Mouse (Mus musculus) hindbrain, embryonic 14.5 days (tissue): ENCODE measurements around the gene H1foo. TPM values are rescaled to one million over a fixed set of nuclear protein-coding genes. Genes with fewer than 3 reads are reported as not detected.

Experiments used
- ATAC-seq: fragments of 200-750 bp; cut with Nextera tagmentation; 2 replicates; pipeline ENCODE4 v1.8.0; 2017; ENCODE audit warnings: moderate number of reproducible peaks, mild to moderate bottlenecking, moderate TSS enrichment, moderate library complexity; ENCODE audit not compliant: low FRiP score
- DNase-seq: peaks from one replicate; pipeline ENCODE4 v3.0.0-alpha.2; 2015; ENCODE audit warnings: low spot score
- H3K27ac ChIP-seq: fragments of 300-500 bp; sonication (generic); 2 replicates; pipeline ENCODE4 v1.5.1; 2014; ENCODE audit warnings: mild to moderate bottlenecking, moderate library complexity
- H3K27me3 ChIP-seq: fragments of 300-500 bp; sonication (generic); 2 replicates; pipeline ENCODE4 v1.6.1; 2014; ENCODE audit warnings: mild to moderate bottlenecking, low read length, mixed read lengths; ENCODE audit not compliant: control insufficient read depth, insufficient read depth
- H3K36me3 ChIP-seq: fragments of 300-500 bp; sonication (generic); replicated peaks from 2 replicates; pipeline ENCODE4 v1.6.1; 2014; ENCODE audit not compliant: control insufficient read depth, insufficient read depth
- H3K4me1 ChIP-seq: fragments of 300-500 bp; sonication (generic); replicated peaks from 2 replicates; pipeline ENCODE4 v1.6.1; 2014; ENCODE audit warnings: antibody characterized with exemption, low read length, mixed read lengths; ENCODE audit not compliant: control insufficient read depth, insufficient read depth
- H3K4me2 ChIP-seq: fragments of 300-500 bp; sonication (generic); replicated peaks from 2 replicates; pipeline ENCODE4 v1.6.1; 2014; ENCODE audit warnings: mild to moderate bottlenecking, moderate library complexity
- H3K4me3 ChIP-seq: fragments of 300-500 bp; sonication (generic); replicated peaks from 2 replicates; pipeline ENCODE4 v1.5.1; 2014; ENCODE audit warnings: mild to moderate bottlenecking, low read length
- H3K9ac ChIP-seq: fragments of 300-500 bp; sonication (generic); 2 replicates; pipeline ENCODE4 v1.6.1; 2014
- H3K9me3 ChIP-seq: fragments of 300-500 bp; sonication (generic); 2 replicates; pipeline ENCODE4 v1.6.1; 2016; ENCODE audit warnings: low read length; ENCODE audit not compliant: control insufficient read depth
- WGBS: fragments of 180-500 bp; shearing (Covaris S2); extraction: QIAGEN DNeasy Blood & Tissue Kit; methylation state at CpG from one replicate; pipeline ENCODE4 v1.1.7; 2014; 5-methylcytosine and 5-hydroxymethylcytosine counted together
- polyA plus RNA-seq: library from polyadenylated mRNA; unstranded; fragments of >200 nt; fragmentation: Nextera tagmentation; extraction: Ambion mirVana; gene quantifications from 2 replicates; pipeline ENCODE4 v1.2.1, GENCODE M21; 2014

Gene H1foo
- polyA plus RNA-seq, 1 experiment from 2014 or later = not detected

- 79% methylated on average over 9 of the region's 9 CpGs for WGBS
- Histone ChIP-seq H3K27me3 (no peaks in the 10 kb centered on the region), H3K4me1 (no peaks in the 10 kb centered on the region), H3K4me3 (no peak overlapping the region), H3K4me2 (no peak overlapping the region), H3K27ac (no peak overlapping the region), H3K36me3 (no peaks in the 10 kb centered on the region), H3K9me3 (no peaks in the 10 kb centered on the region), H3K9ac (no peak overlapping the region)
- ATAC-seq = no peak
- no peak for DNase-seq
Measured at GRCm38 (mm10) chr6:115963656-115964055, 18.9 kb downstream of the H1foo start.

GRCm38 (mm10) chr6:115966227-115966966 lies 21.7 kb downstream of the H1foo start:
- DNase-seq = no peak
- no peak overlapping the region for H3K4me3 ChIP-seq
- H3K27ac ChIP-seq = no peak overlapping the region
- no peaks in the 10 kb centered on the region for H3K27me3 ChIP-seq
- H3K36me3 ChIP-seq = no peaks in the 10 kb centered on the region
- H3K4me1 ChIP-seq = peaks cover 3% of the 10 kb centered on the region
- H3K4me2 ChIP-seq = no peak overlapping the region
- no peaks in the 10 kb centered on the region for H3K9me3 ChIP-seq
- no peak overlapping the region for H3K9ac ChIP-seq
- ATAC-seq = no peak
- 93% methylated on average over 19 of the region's 19 CpGs for WGBS

DNA sequence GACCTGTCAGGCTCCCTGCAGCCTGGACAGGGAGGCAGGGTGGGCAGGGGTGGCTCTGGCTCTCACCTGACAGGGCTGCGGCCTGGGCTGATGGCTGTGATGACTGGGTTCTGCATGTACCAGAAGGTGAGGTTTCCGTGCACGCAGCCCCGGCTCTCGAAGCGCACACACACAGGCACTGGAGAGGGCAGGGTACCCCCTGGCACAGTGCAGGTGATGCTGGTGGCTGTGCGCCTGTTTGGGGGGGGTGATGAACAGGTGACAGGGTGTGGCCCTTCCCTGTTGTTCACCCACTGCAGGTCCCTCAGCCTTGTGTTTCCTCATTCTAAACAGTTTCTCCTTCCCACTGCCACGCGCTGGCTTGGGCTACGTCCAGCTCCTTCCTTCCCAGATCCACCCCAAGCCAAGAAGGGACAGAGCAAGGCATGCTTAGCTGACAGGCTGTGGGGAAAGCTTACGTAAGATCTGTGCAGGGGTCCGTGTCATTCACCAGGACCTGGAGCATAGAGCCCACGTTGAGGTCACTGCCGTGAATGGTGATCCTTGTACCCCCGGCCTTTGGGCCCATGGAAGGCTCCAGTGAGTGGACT lies 22.6 kb downstream of the H1foo start:
- no peaks in the 10 kb centered on the region for H3K27me3 ChIP-seq
- peaks cover 12% of the 10 kb centered on the region for H3K4me1 ChIP-seq
- no peak overlapping the region for H3K9ac ChIP-seq
- ATAC-seq = no peak
- 92% methylated on average over 15 of the region's 15 CpGs for WGBS
- no peak overlapping the region for H3K27ac ChIP-seq
- no peak for DNase-seq
- H3K9me3 ChIP-seq = no peaks in the 10 kb centered on the region
- no peaks in the 10 kb centered on the region for H3K36me3 ChIP-seq
- H3K4me3 ChIP-seq = no peak overlapping the region
- H3K4me2 ChIP-seq = no peak overlapping the region

DNA sequence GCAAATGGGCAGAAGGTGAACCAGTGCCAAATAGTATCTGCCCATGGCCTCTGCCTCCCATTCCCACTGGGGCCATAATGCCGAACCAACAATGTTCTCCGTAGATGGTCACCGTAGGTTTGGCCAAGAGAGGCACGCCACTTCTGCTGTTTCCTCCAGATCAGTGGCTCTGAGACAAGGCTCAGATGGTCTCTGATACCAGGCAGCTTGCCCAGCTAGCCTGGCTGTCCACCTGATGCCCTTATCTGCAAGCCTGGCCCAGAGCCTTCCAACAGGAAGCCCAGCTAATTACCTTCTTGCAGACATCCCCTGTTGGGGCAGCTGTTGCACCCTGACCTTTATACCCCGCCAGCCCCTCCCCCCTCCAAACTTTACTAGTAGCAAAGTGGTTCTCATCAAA lies 23.3 kb downstream of the H1foo start:
- H3K27me3 ChIP-seq = no peaks in the 10 kb centered on the region
- no peaks in the 10 kb centered on the region for H3K36me3 ChIP-seq
- WGBS = 71% methylated on average over 5 of the region's 5 CpGs
- H3K9me3 ChIP-seq = no peaks in the 10 kb centered on the region
- ATAC-seq (no peak), DNase-seq (no peak)
- no peak overlapping the region for H3K4me3 ChIP-seq
- H3K27ac ChIP-seq = no peak overlapping the region
- H3K9ac ChIP-seq = no peak overlapping the region
- H3K4me1 ChIP-seq = peaks cover 12% of the 10 kb centered on the region
- no peak overlapping the region for H3K4me2 ChIP-seq

GRCm38 (mm10) chr6:115968700-115969099 lies 24.0 kb downstream of the H1foo start:
- DNase-seq (no peak), ATAC-seq (no peak)
- no peak overlapping the region for H3K4me3 ChIP-seq
- no peak overlapping the region for H3K9ac ChIP-seq
- no peaks in the 10 kb centered on the region for H3K27me3 ChIP-seq
- H3K9me3 ChIP-seq = no peaks in the 10 kb centered on the region
- peaks cover 12% of the 10 kb centered on the region for H3K4me1 ChIP-seq
- H3K4me2 ChIP-seq = no peak overlapping the region
- 66% methylated on average over 6 of the region's 6 CpGs for WGBS
- no peaks in the 10 kb centered on the region for H3K36me3 ChIP-seq
- no peak overlapping the region for H3K27ac ChIP-seq

GRCm38 (mm10) chr6:115969103-115969502 lies 24.4 kb downstream of the H1foo start:
- no peak overlapping the region for H3K4me3 ChIP-seq
- no peak for ATAC-seq
- no peak overlapping the region for H3K27ac ChIP-seq
- WGBS = 65% methylated on average over 9 of the region's 9 CpGs
- H3K9ac ChIP-seq = no peak overlapping the region
- H3K36me3 ChIP-seq = no peaks in the 10 kb centered on the region
- H3K4me1 ChIP-seq = peaks cover 13% of the 10 kb centered on the region
- no peaks in the 10 kb centered on the region for H3K9me3 ChIP-seq
- H3K27me3 ChIP-seq = no peaks in the 10 kb centered on the region
- DNase-seq = no peak
- no peak overlapping the region for H3K4me2 ChIP-seq

GRCm38 (mm10) chr6:115969952-115970351 lies 25.2 kb downstream of the H1foo start:
- WGBS = 50% methylated on average over 5 of the region's 6 CpGs
- Histone ChIP-seq H3K9ac (no peak overlapping the region), H3K36me3 (no peaks in the 10 kb centered on the region), H3K4me2 (no peak overlapping the region), H3K9me3 (no peaks in the 10 kb centered on the region), H3K27me3 (no peaks in the 10 kb centered on the region), H3K27ac (no peak overlapping the region), H3K4me3 (no peak overlapping the region), H3K4me1 (peaks cover 16% of the 10 kb centered on the region)
- DNase-seq (no peak), ATAC-seq (no peak)

DNA sequence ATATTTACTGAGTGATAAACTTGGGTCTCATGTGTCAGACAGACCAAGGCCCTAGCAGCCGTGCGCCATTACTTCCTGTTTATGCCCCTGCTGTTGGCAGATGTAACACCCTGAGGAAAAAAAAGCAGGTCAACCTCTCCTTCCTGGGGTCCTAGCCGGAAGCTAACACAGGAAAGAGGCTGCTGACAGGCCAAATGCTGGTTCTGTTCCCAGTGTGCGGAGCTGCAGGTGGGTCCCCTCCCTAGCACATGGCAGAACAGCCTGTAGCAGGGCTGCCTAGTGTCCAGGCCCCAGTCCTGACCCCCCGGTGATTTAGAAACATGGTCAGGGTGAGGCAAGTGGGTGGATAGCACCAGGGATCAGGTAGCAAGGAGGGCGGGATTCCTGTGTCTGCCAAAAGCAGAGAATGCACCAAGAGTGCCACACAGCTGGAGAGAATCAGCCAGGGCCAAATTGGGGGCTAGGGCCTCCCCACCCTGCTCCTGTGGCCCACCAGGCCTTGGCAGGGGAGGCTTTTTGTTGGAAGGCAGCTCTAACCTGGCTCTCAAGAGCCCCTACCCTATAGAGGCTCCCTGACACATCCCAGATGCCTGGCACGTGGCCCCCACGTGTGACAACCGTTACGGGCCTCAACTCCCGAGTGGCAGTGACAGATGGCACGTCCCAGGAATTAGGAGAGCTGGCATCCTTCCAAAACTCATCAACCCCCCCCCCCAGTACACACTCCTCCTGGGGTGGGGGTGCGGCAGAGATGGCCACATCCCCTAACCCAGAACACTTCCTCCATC lies 26.7 kb downstream of the H1foo start:
- Histone ChIP-seq H3K4me3 (no peak overlapping the region), H3K4me2 (no peak overlapping the region), H3K9ac (no peak overlapping the region), H3K27ac (no peak overlapping the region), H3K36me3 (no peaks in the 10 kb centered on the region), H3K9me3 (no peaks in the 10 kb centered on the region), H3K4me1 (peaks cover 16% of the 10 kb centered on the region), H3K27me3 (no peaks in the 10 kb centered on the region)
- DNase-seq = no peak
- peak; percentile 10; the same call in 1 of the 2 replicates for ATAC-seq
- 49% methylated on average over 13 of the region's 13 CpGs for WGBS

- no peak overlapping the region for H3K27ac ChIP-seq
- ATAC-seq = no peak
- no peak for DNase-seq
- H3K9me3 ChIP-seq = no peaks in the 10 kb centered on the region
- H3K27me3 ChIP-seq = no peaks in the 10 kb centered on the region
- peaks cover 16% of the 10 kb centered on the region for H3K4me1 ChIP-seq
- 76% methylated on average over 7 of the region's 7 CpGs for WGBS
- no peak overlapping the region for H3K9ac ChIP-seq
- H3K4me3 ChIP-seq = no peak overlapping the region
- H3K4me2 ChIP-seq = no peak overlapping the region
- H3K36me3 ChIP-seq = no peaks in the 10 kb centered on the region
Measured at GRCm38 (mm10) chr6:115972083-115972764, 27.5 kb downstream of the H1foo start.
